Mouse (Mus musculus) heart, postnatal 25 days (tissue): ENCODE results near the gene Tbc1d10c. TPM values are rescaled to one million over a fixed set of nuclear protein-coding genes. Genes with fewer than 3 reads are reported as not detected.
"Not testable (repeated sequence)": the region's sequence is repeated elsewhere in the genome, so short reads cannot be mapped to it uniquely, and the experiment has no call there.

Experiments used
- DNase-seq: peaks from one replicate; pipeline ENCODE4 v3.0.0; 2022; ENCODE audit warnings: low spot score
- intact Hi-C: fragments of 180-260 bp; cut with DNase I; formaldehyde crosslinking; loops from one replicate; pipeline ENCODE4 v1.15.1; 2025
- total RNA-seq, 2 experiments: library from RNA; stranded (reverse); gene quantifications; 2 replicates each; pipeline ENCODE4 v1.2.3; 2021

Gene Tbc1d10c
- total RNA-seq, 2 experiments from 2014 or later, result 9.2 to 9.3 TPM

DNA sequence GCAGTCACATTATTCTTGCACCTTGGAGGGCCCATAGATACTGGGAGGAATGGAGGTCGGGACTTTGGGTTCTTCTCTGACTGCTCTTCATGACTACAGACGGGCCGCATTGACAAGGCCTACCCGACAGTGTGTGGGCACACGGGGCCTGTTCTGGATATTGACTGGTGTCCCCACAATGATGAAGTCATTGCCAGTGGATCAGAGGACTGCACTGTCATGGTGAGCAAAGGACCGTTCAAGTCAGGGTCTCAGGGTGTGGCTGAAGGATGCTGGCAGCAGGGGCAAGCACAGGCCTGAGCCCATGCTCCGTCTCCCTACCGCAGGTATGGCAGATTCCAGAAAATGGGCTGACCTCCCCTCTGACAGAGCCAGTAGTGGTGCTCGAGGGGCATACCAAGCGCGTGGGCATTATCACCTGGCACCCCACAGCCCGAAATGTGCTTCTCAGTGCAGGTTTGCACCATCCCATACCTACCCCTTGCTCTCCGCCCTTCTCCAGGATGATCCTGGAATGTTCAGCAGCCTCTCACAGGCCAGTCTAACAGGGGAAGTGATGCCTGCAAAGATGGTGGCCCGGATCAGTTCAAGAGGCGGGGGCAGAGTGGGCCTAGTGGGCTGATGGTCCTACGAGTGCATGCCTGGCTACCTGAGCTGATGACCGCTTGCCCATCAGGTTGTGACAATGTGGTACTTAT, 41.2 kb downstream of the Tbc1d10c start:
- intact Hi-C loops, result no loop called here
- no peak for DNase-seq

DNA sequence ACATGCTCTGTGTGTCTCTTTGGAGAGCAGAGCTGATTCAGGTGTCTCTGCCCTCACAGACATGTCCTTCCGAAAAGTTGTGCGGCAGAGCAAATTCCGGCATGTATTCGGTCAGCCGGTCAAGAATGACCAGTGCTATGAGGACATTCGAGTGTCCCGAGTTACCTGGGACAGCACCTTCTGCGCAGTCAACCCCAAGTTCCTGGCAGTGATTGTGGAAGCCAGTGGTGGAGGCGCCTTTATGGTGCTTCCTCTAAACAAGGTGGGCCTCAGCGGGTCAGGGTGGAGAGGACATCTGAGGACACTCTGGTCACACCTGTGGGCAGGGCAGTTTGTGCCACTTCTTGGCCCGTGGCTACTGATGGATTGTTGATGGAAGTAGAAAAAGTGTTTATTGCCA, 41.8 kb downstream of the Tbc1d10c start:
- no peak for DNase-seq
- intact Hi-C loops, result no loop called here

DNA sequence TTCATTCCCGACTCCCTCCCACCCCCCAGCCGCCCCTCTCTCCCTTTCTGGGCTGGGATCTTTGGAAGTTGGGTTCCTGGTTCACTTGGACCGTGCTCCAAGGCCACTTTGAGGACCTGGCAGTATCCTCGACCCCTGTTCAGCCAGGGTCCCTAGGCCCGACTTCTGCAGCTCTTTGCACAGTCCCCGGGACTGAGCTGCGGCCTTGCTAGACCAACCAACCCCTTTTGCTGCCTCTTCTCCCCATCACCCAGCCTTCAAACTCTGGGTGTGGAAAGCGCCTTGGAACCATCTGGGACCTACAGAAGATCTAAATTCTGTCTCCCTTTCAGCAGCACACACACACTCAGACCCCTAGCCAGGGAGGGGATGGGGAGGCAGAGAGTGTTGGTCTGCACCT, 42.3 kb downstream of the Tbc1d10c start:
- DNase-seq, result no peak
- intact Hi-C loops, result no loop called here

DNA sequence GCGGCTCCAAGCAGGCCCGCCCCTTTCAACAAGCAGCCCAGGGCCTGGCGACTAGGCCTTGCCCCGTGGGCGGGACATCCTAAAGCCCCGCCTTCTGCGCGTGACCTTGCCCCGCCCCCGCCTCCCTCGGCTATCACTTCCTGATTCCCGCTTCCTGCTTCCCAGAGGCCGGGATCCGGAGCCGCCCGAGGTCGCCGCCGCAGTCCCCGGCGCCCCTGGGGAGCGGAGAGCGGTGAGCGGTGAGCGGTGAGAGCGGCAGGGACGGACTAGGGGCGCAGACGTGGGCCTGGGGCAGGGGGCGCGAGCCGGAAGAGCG, 42.6 kb downstream of the Tbc1d10c start, which contains the start of gene Coro1b:
Coro1b (plus strand) TSS at position 129 of the 316 bp plus-strand sequence.
- peak; percentile 95 for DNase-seq
- intact Hi-C loops, result no loop called here

DNA sequence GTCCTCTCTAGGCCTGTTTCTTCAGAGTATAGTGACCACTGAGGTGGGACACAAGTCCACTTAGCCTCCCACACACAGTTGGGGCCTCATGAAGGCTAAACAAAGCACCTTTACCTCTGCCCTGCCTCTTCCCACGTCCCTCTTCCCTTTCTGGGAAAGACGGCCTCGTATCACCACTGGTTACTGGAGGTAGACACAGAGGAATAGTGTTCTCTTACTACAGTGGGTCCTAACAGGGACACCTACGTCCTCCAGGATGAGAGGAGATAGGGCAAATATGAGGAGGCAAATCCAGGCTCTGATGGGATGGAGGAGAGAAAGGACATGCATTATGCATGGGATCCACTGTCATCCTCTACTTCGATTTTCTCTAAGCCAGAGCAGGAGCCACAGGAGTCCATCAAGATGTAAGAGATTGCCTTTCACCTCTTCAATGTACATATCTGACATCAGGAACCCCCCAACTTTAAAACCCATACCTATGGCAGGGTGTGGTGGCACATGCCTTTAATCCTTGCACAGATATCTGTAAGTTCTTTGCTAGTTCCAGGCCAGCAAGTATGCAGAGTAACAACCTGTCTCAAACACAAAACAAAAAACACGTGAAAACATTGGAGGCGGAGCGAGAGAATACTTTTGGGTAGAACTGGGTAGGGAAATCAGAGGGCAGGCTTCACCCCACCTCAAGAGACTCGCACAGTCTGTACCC, 43.1 kb downstream of the Tbc1d10c start:
- DNase-seq, result no peak
- intact Hi-C loops, result no loop called here

DNA sequence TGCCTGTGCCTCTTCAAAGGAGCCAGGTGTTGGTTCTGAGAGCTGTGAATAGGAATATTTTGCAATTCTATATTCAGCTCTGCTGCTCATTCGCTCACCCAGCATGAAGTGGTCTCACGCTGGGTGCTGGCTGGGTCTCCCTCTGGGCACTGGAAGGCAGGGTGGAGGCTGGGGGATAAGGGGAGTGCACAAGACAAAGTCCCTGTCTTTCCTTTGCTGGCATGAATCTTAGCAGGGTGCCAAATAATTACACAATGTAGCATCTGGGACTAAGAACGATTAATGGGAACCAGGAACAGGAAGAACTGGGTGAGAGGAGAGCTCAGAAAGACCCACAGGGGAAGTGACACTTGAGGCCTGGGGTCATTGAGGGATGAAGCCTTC, 44.1 kb downstream of the Tbc1d10c start:
- intact Hi-C loops, result no loop called here
- DNase-seq, result no peak

DNA sequence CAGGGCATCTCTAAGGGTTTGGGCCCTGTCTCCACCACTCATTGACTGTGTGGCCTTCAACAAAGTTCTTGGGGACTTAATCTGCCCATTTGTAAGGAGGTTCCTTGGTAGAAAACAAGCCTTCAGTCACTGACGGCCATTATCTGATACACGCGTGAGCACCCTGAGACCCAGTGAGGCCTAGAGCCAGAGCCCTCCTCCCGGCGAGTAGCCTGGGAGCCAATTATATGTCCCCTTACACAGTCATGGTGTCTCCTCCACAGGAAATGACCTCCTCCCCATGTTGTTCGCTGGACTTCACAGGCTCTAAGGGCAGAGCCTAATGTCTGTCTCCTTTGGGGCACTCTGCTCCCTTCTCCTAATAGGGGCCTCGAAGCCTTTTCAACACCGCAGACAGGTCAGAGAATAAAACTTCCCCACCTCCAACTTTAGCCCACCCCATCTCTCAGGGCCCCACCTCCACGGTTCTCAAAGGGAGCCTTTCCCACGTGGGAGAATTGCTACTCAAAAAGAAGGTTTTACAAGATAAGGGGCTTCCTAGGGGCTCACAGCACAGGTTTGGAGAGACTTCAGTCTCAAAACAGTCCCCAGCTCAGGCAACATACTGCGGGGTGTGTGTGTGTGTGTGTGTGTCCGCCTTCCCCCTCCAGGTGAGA, 44.6 kb downstream of the Tbc1d10c start:
- DNase-seq, result no peak

DNA sequence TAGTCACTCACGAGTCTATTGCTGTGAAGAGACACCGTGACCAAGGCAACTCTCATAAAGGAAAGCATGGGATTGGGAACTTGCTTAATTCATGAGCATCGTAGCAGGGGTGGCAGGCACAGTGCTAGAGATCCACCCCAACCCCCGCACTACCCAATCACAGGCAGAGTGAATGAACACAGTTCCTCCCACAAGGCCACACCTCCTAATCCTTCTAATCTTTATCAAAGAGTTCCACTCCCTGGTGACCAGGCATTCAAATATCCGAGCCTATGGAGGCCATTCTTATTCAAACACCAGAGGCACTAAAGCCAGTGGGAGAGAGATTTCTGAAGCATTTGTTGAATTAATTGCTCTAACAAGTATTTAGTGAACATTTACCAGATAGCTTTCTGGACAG, 45.1 kb downstream of the Tbc1d10c start:
- intact Hi-C loops, result no loop called here
- DNase-seq, result no peak

More for the DNA sequence above, 44.6 kb downstream of the Tbc1d10c start:
- intact Hi-C loops, result no loop called here

DNA sequence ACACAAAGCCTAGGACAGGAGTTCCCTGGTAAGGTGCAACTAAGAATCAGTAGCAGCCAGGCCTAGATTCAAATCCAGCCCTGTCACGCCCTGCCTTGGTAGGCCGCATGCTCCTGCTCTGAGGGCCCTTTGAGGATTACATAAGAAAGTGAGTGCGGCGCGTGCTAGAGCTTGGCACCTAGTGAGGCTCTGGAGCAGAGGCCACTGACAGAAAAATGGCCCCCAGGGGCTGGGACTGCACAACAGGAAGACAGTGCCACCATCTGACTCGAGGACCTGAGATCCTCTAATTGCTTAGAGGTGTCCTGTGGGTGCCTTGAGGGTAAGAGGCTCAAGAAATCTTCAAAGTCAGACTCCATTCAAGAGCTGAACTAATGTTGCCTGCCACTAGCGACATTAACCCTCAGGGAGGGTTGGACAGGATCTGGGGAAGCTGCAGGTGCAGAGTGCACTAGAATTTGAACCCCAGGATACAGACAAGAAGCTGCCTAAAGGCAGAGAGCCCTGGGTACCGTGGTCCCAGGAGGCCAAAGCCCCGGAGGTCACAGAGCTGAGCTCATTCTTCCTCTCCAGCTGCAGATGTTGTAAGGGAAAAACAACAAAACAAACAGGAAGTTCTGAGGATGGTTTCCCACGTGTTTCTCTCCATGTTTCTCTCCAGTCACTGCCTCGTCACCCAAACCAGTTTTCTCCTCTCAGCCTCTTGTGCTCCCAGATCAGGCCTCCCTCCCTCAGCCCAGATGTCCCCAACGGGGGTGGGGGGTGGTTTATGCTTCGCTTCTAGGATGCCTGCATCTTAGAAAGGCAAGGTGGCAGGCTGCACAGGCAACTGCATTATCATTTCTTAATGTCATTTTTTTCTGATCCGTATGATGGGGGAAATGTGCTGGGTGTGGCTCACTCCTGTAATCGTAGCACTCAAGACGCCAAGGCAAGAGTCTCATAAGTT, 46.3 kb downstream of the Tbc1d10c start:
- no peak for DNase-seq
- intact Hi-C loops, result no loop called here

DNA sequence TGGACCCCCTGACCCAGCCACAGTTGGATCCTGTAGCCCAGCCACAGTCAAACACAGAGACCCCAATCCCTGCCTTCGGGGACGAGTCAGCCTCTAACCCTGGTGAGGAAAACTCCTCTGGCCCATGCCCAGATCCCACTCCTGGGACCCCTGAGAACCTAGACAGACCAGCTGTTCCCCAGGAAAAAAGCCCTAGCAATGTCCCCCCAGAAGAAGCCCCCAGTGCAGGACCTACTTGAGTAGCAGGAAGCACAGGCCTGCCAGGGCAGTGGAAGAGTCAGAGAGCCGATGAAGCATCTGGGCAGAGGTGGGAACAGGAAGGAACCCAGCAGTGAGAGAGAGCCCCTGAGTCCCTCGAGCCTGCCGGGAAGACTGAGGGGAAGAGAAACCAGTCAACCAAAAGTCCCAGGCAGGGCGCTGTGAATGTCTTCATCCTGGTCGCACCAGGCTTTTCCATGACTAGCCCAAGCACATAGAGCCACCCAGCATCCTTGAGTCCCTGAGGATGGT, 47.3 kb downstream of the Tbc1d10c start, which contains the start of gene Cabp4:
Cabp4 (minus strand) TSS at position 275 of the 510 bp plus-strand sequence.
- intact Hi-C loops, result no loop called here
- no peak for DNase-seq

DNA sequence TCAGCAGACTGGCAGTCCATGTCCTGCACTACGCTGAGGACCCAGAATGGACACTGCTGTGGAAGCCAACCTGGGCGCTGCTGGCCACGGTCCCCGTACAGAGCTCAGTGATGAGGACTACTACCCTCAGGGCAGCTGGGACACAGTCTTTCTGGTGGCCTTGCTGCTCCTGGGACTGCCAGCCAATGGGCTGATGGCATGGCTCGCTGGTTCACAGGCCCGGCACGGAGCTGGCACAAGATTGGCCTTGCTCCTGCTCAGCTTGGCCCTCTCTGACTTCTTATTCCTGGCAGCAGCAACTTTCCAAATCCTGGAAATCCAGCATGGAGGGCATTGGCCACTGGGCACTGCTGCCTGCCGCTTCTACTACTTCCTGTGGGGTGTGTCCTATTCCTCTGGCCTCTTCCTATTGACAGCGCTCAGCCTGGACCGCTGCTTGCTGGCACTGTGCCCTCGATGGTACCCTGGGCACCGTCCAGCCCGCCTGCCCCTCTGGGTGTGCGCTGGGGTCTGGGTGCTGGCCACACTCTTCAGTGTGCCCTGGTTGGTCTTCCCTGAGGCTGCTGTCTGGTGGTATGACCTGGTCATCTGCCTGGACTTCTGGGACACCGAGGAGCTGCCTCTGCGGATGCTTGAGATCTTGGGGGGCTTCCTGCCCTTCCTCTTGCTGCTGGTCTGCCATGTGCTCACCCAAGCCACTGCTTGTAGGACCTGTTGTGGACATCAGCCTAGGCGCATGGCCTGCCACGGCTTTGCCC, 48.5 kb downstream of the Tbc1d10c start:
- no peak for DNase-seq
- intact Hi-C loops, result no loop called here

DNA sequence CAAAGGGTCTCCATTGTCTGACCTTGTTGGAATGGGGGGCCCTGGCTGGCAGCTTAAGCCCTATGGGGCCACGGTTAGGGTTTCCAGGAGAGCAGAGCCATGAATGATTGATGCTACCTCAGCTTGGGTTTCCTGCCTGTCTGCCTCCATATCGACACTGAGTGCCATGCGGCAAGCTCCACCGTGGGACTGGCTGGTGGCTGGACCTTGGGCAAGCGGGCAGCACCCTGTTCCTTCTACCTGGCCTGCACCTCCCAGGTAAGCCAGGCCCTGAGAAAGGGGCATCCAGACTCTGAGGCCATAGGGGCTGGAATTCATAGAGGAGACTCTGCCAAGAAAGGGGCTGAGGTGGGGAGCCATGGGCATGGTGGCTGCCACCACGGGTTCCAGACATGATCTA, 50.9 kb downstream of the Tbc1d10c start:
- intact Hi-C loops, result no loop called here
- DNase-seq, result no peak

DNA sequence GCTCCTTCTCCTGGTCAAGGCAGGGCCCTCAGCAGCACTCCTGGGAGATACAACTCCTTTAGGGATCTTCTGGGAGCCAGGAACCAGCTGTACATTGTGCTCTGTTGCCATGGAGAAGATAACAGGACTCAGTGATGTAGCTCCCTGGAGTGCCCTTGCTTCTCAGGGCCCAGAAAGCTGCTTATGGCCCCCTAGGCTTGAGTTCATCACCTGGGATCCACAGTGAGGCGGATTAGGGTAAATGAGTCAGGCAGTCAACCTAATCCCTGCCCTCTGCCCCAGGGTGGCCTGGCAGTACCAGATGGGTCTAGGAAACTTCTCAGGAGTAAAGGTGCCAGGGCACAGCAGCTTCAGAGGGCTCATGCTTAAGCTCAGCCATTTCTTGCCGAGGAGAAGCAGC, 51.6 kb downstream of the Tbc1d10c start, which contains the start of gene Gpr152:
Gpr152 (plus strand) TSS at position 342 of the 400 bp plus-strand sequence.
- intact Hi-C loops, result no loop called here
- no peak for DNase-seq

DNA sequence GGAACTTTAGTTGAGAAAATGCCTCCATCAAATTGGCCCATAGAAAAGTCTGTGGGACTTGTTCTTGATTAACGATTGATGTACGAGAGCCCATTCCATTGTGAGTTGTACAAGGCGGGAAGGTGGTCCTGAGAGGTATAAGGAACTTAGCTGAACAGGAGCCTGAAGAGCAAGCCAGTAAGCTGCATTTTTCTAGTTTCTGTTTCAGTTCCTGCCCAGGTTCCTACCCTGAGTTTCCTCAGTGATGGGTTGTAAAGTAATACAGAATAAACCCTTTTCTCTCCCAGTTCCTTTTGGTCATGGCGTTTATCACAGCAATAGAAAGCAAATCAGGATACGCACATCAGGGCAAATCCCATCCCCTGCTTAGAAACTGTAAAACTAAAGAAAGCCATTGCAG, 53.2 kb downstream of the Tbc1d10c start:
- intact Hi-C loops, result no loop called here
- no peak for DNase-seq

DNA sequence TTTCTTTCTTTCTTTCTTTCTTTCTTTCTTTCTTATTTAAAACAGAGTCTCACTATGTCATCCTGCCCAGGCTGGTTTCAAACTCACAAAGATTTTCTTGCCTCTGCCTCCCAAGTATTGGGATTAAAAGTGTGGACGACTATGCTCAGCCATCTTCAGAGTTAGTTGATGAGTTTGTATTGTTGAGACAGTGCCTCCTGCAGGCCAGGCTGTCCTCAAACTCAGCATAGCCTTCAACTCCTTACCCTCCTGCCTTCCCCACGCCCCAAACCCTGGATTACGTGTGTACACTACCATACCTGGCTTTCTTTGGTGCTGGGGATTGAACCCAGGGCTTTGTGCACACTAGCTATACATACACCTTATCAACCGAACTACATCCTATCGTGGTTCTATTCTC, 54.6 kb downstream of the Tbc1d10c start:
- no peak for DNase-seq
- intact Hi-C loops, result no loop called here

DNA sequence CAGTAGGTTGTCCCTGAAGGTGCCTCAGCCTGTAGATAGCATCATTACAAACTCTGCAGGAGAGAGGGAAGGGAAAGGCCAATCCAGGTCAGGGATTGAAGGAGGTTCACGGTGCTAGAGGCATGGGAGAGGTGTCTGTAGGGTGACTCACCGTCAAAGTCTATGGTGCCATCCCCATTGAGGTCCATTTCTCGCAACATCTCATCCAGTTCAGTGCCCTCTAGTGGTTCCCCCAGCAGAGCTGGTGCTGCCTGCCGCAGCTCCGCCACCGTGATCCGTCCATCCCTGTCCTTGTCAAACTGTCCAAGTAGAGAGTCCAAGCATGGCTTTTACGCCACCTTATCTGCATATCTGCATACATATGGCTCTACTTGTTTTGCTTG, 55.1 kb downstream of the Tbc1d10c start:
- intact Hi-C loops, DNase-seq: not testable (repeated sequence)

DNA sequence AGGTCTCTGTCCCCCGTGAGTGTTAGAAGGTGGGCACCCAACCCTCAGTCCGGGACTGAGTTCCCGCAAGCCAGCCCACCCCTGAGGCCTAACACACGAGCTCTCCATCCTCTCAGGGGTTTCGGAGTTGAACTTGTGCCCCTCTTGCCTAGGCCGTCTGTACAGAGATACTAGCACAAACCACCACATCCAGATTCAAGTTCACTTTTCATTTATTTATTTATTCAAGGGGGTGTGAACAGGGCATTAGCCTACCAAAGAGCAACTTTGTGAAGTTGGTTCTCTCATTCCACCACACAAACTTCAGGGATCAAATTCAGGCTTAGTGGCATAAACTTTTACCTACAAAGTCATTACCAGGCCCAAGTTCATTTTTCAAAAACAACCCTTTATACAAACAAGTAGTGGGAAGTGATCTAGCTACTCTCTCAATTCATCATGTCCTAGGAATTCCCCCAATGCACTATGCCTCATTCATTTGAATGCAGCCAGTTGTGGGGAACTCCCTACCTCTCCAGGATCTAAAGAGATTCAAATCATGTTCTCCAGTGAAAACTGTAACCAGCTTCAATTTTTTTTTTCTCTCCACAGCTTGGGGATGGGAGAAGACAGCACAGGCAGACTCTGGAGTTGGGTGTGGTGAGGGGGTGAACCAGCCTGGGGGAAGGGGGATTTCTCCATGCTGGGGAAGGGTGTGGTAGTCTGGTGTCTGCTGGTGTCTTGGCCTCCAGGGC, 55.7 kb downstream of the Tbc1d10c start:
- intact Hi-C loops, DNase-seq: not testable (repeated sequence)

DNA sequence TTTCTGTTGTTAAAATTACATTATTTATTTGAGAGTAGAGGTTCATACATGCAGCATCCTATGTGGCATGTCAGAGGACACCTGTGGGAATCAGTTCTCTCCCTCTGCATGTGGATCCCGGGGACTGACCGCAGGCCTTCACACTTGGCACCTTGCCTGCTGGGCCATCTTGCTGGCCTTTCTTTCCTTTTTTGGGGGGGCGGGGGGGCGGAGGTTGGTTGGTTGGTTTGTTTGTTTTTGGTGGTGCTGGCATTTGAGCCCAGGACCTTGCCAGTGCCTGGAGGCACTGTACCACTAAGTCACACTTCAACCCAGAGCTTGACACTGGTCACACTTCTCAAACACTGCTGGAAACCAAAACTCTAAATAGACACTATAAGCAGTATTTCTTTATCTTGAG, 56.7 kb downstream of the Tbc1d10c start:
- intact Hi-C loops, result no loop called here
- DNase-seq, result no peak
